Mouse (Mus musculus) fibroblast of lung, adult 2 months (primary cell): ENCODE results near the gene Zfp60.
A peak's percentile ranks its signal among the peaks of the same experiment; 100 is the strongest.

Source experiments
- DNase-seq: peaks from one replicate; pipeline ENCODE4 v3.0.0-alpha.2; 2011; ENCODE audit warnings: low read depth

Zfp60 gene

DNA sequence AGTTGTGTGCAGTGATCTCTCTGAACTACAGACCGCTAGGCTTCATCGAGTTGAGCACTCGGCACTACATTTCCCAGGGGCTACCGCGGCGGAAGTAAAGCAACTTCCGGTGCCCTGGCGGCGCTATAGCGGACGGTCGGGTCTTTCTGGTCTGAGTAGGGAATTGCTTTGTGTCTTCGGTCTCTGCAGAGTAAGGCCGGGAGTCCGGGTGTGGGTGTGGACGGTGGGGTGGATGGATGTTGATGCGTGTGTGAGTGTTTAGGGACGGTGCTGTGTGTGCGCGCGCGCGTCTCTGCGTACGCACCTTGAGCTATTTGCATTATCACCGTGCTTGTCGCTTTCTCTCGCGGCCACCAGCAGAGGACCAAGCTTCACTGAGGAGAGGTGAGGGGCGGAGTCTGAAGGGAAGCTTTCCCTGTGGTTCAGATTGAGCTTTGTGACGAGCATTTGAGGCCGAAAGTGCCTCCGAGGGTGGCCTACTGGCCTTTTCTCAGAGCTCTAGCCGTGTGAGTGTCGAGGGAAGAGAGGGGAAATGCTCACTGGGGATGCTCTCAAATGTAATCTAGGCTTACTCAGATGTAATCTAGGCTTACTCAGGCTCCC, at the start of gene Zfp60:
Gene Zfp60 (plus strand): TSS at position 109 of the 603 bp plus-strand sequence.
- peak; percentile 74 for DNase-seq

- DNase-seq, result no peak
Measured at GRCm38 (mm10) chr7:27683218-27683617, 48.0 kb upstream of the Zfp60 start.

- no peak for DNase-seq
Measured at GRCm38 (mm10) chr7:27685220-27685619, 46.0 kb upstream of the Zfp60 start.

- no peak for DNase-seq
Measured at GRCm38 (mm10) chr7:27685681-27686080, 45.5 kb upstream of the Zfp60 start.

- DNase-seq, result no peak
Measured at GRCm38 (mm10) chr7:27687043-27687442, 44.1 kb upstream of the Zfp60 start.

DNA sequence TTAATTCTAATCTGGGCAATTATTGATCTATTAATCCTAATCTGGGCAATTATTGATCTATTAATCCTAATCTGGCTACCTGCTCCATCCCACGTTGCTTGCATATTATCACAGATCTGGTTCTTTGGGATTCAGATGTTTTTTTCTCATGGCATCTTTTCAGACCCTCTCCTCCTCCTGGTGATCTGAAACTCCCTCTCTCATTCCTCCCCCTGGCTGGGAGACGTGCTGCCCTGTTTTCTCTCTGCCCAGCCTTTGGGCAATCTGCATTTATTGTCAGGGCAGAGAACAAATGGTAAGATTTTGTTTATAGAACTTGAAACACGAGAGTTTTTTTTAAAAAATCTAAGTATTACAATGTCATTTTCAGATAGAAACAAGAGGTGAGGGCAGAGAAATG, 43.4 kb upstream of the Zfp60 start:
- no peak for DNase-seq

GRCm38 (mm10) chr7:27688246-27688788, 42.9 kb upstream of the Zfp60 start:
- DNase-seq, result no peak

DNA sequence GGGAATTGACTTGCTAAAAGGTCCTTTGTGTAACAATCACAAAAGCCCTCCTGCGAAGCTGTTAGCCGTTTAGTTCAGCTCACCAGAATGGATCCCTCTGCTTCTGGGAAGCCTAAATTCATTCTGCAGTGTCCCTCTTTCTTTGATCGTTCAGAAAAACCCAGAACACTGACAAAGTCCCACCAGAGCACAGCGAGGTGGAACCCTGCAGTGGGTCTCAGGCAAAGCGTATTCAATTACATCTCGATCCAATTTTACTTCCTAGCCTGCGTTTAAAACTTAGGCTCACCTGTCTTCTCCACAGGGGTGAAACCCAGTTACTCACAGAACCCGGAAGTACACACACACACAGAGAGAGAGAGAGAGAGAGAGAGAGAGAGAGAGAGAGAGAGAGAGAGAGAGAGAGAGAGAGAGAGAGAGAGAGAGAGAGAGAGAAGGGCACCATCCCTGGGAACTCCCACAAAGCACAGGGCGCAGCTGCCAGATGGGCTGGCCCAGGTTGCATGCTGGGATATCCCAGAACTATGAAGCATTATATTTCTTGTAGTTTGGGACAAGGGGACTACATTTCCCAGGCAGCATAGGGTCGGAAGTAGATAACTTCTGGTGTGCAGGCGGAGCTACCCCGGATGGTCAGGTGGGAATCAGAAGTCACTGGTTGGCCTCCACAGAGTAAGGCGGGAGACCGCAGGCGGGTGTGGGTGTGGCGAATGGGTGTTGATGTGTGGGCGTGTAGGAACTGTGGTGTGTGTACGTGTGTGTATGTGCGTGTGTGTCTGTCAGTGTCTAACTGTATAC, 42.2 kb upstream of the Zfp60 start, which contains the start of gene Zfp607b:
Gene Zfp607b (plus strand): TSS at position 526 of the 798 bp plus-strand sequence.
- DNase-seq, result peak; percentile 97

- DNase-seq, result no peak
Measured at GRCm38 (mm10) chr7:27691076-27691475, 40.1 kb upstream of the Zfp60 start.

DNA sequence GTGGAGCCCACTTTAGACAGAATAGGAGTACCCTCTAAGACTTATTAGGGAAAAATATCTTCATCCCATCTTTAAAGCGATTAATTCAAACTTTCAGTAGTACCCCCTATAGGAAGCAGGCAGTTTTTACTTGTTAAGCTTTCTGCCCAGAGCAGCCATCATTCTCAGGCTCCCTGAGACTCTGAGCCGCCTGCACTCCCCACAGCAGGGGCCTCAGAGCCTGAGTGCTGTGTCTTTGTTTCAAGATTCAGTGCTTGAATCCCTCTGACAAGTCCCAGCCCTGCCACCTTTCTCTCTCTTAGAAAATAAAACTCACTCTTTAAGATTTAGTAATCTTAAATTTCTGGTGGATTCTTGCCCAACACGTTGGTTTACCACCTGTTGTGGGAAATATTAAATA, 34.5 kb upstream of the Zfp60 start:
- no peak for DNase-seq

DNA sequence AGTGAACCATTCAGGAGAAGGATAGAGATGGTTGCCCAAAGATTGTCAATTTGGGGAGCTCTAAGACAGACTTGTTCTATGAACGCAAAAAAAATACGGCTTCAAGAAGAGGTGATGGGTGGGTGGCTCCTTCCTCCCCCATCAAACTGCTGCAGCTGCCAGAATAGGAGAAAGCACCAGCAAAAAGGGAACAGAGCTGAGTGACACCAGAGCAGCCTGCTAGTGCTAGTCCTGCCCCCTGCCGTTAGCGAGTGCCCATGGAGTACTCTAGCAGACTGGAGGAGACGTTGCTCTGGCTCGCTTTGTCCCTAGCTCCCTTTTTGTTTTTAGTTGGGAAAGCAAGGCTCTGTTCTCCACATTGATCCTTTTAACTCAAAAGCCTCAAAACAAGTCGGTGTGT, 20.8 kb upstream of the Zfp60 start:
- DNase-seq, result no peak

DNA sequence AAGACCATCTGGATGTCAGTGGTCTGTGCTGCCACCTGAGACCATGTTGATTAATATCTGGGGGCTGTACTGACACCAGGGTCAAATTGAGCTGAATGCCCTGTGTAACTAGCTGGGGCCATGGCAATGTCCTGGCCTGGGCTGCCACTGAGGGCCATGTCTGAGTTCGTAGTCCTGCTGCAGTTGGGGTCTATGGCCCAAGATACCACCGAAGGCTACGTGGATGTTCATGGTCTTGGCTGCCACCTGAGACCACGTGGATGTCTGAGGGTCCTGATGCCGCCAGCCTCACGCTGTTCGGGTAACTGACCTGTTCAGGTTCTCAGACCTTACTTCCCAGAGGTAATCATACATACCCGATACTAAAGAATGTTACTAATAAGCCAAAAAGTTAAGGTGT, 9.2 kb upstream of the Zfp60 start:
- DNase-seq, result no peak

DNA sequence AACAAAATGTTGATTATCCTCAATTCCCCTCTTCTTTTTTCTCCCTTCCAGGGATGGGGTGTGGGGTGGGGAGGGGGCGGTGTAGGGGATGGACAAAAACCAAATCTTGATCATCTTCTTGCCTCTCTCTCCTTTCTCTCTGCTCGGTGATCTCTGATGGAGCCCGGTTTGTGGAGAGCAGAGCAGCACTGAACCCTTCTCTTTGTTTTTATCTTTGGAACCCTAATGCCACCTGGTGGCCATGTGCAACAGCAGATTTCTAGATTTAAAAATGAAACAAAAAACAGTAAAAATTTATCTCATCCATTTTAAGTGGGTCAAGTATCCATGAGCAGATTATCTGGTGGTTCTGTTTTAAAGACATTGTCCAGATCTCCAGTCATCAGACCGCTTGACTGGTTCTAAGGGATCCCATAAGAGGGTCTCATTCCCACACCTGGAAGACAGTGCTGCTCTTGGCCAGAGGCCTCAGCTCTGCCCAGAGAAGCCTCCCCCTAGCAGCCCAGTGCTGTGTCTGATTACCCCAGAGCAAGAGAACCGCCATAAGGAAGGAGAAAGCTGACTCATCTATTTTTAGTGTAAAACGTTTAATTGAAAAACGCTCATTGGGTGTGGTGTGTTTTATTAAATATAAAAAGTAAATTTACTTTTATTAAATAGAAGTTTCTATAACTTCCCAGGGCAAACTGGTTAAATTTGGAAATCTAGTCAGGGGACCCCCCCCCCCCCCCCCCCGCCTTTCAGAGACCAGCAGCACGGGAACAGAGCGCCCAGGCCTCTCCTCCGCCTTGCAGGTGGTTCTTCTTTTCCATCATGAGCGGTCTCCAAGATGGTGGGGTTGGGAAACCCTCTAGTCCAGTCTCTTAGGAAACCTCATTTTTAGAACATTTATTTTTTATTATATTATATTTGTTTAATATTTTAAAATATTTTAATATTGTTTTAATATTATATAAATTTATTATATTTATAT, 5.3 kb upstream of the Zfp60 start:
- peak; percentile 40 for DNase-seq

DNA sequence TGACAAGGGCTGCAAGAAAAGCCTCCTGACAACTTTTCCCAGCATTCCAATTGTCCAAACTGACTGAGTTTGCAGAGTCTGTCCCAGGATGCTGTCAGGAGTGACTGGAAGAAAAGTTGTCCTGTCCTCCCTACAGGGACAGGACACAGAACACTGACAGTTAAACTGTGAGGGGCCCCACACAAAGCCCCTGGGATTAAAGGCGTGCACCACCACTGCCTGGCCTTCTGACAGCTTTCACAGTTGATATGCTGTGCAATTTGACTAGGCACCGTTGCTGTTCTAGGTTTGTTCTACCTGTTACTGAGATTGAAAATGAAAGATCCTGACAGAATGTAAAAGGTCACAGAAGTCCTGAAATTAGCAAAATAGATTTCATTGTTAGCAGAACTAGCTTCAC, 3.7 kb upstream of the Zfp60 start:
- DNase-seq, result no peak

- DNase-seq, result no peak
Measured at GRCm38 (mm10) chr7:27731946-27732345, 757 bp downstream of the Zfp60 start.

- no peak for DNase-seq
Measured at GRCm38 (mm10) chr7:27732508-27732907, 1.3 kb downstream of the Zfp60 start.

DNA sequence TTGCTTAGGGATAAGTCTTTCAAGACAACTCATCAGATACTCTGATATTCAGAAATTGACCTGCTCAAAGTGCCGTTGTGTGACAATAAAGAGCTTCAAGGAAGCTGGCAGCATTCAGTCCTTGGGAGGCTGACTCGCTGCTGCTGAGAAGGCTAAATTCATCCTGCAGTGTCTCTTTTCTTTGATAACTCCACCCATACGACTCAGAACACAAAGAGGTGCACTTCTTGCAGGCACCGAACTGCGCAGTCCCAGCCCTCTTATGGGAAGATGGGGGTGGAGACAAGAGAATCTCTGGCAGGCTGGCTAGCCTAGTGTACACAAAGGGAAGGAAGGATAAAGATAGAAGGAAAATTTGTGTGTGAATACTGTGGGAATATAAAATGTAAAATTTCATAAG, 4.3 kb downstream of the Zfp60 start:
- DNase-seq, result no peak

DNA sequence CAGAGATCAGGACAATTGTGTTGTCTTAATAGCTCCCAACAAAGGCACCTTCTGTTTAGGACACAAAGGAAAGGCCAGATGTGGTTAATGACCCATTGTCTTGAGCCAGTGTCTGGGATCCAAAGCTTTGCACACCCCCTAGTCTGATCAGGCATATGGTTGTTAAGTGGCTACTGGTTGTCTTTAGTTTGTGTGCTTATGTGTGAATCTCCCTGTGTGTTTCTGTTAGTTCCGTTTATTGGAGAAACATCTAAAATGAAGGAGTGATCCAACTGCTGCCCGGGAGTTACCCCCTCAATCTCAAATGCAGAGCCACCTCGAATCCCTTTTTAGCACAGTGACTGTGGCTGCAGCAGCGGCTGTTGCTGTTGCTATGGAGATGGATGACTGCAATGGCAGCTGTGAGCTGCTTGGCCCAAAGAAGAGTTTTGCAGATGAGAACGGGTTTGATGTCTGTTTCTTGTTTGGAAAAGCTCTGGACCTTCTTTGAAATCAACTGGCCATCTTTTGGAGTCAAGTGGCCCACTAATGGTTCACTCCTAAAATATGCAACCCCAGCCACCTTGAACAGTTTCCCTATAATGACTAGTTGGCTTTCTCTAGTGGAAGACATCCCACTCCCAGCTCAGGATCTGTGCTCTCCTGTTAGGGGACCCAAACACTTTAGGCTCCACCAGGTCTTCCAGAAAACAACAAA, 25.3 kb downstream of the Zfp60 start:
- no peak for DNase-seq

DNA sequence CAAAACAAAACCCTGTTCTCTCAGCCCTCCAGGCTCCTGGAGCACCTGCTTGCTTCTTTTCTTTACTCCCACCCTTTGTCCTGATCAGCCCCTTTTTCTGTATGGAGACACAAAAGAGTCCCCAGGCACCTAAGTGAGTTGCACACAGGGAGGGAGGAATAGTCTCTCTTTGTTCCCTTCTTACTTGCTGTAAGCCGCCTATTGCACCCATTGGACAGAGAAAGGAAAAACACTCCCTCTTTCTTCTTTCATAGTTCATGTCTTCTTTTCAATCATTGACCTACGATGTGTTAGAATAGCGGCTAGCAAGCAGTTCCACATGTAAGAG, 25.8 kb downstream of the Zfp60 start:
- DNase-seq, result no peak

- no peak for DNase-seq
Measured at GRCm38 (mm10) chr7:27765176-27765886, 34.1 kb downstream of the Zfp60 start.

GRCm38 (mm10) chr7:27789306-27789705, 58.1 kb downstream of the Zfp60 start:
- no peak for DNase-seq
